Mouse (Mus musculus): ENCODE results near the gene Gata5.

The Gata5 gene

GRCm38 (mm10) chr2:180334551-180334986 is at the start of gene Gata5:
Gene Gata5, minus strand, starts transcription at chr2:180334699.
- no peak for DNase-seq (ENCODE audit: low spot score)

GRCm38 (mm10) chr2:180376730-180377129 is 42.2 kb upstream of the Gata5 start:
- no peak for DNase-seq (ENCODE audit: low spot score)

- no peak for DNase-seq (ENCODE audit: low spot score)
Measured at GRCm38 (mm10) chr2:180373256-180373655, 38.8 kb upstream of the Gata5 start.

GRCm38 (mm10) chr2:180368359-180368758 is 33.9 kb upstream of the Gata5 start:
- DNase-seq (ENCODE audit: low spot score): no peak

GRCm38 (mm10) chr2:180367350-180367749 is 32.9 kb upstream of the Gata5 start:
- no peak for DNase-seq (ENCODE audit: low spot score)

- no peak for DNase-seq (ENCODE audit: low spot score)
Measured at GRCm38 (mm10) chr2:180363434-180363720, 28.9 kb upstream of the Gata5 start.

- DNase-seq (ENCODE audit: low spot score): no peak
Measured at GRCm38 (mm10) chr2:180362585-180363433, 28.3 kb upstream of the Gata5 start.

GRCm38 (mm10) chr2:180359062-180359461 is 24.6 kb upstream of the Gata5 start:
- DNase-seq (ENCODE audit: low spot score): no peak

- DNase-seq (ENCODE audit: low spot score): peak; percentile 30
Measured at GRCm38 (mm10) chr2:180353338-180353737, 18.8 kb upstream of the Gata5 start.

- DNase-seq (ENCODE audit: low spot score): no peak
Measured at GRCm38 (mm10) chr2:180350700-180351099, 16.2 kb upstream of the Gata5 start.

- DNase-seq (ENCODE audit: low spot score): peak; percentile 51
Measured at GRCm38 (mm10) chr2:180346820-180347497, 12.5 kb upstream of the Gata5 start.

- DNase-seq (ENCODE audit: low spot score): no peak
Measured at GRCm38 (mm10) chr2:180343092-180343491, 8.6 kb upstream of the Gata5 start.

GRCm38 (mm10) chr2:180342189-180342588 is 7.7 kb upstream of the Gata5 start:
- no peak for DNase-seq (ENCODE audit: low spot score)

- DNase-seq (ENCODE audit: low spot score): no peak
Measured at GRCm38 (mm10) chr2:180341229-180341628, 6.7 kb upstream of the Gata5 start.

GRCm38 (mm10) chr2:180339886-180340285 is 5.4 kb upstream of the Gata5 start:
- no peak for DNase-seq (ENCODE audit: low spot score)

- DNase-seq (ENCODE audit: low spot score): no peak
Measured at GRCm38 (mm10) chr2:180333778-180334550, 535 bp downstream of the Gata5 start.

- no peak for DNase-seq (ENCODE audit: low spot score)
Measured at GRCm38 (mm10) chr2:180329466-180329865, 5.0 kb downstream of the Gata5 start.

- no peak for DNase-seq (ENCODE audit: low spot score)
Measured at GRCm38 (mm10) chr2:180322674-180323355, 11.7 kb downstream of the Gata5 start.

GRCm38 (mm10) chr2:180320216-180320615 is 14.3 kb downstream of the Gata5 start:
- no peak for DNase-seq (ENCODE audit: low spot score)

GRCm38 (mm10) chr2:180317591-180317990 is 16.9 kb downstream of the Gata5 start:
- no peak for DNase-seq (ENCODE audit: low spot score)

GRCm38 (mm10) chr2:180314292-180314691 is 20.2 kb downstream of the Gata5 start:
- DNase-seq (ENCODE audit: low spot score): no peak

- DNase-seq (ENCODE audit: low spot score): no peak
Measured at GRCm38 (mm10) chr2:180311147-180311546, 23.4 kb downstream of the Gata5 start.
